Mouse (Mus musculus): ENCODE data around the gene Pibf1. TPM values are rescaled to one million over a fixed set of nuclear protein-coding genes. Genes with fewer than 3 reads are reported as not detected.
A peak's percentile ranks its signal among the peaks of the same experiment; 100 is the strongest.

Pibf1 gene
- polyA plus RNA-seq (2015; fragmentation: Nextera tagmentation; extraction: Ambion mirVana) = 11.9 and 13.6 TPM in 2 replicates

GRCm38 (mm10) chr14:99099267-99099966 is at the start of gene Pibf1, which contains the start of gene Dis3:
TSS of gene Pibf1 (plus strand) at chr14:99099424.
TSS of gene Dis3 (minus strand) at chr14:99099770.
- Histone ChIP-seq H3K4me3 (peak within 1 kb of the TSS; percentile 83), H3K9me3 (replicated peaks) (no peaks in the 10 kb centered on the region), H3K4me1 (replicated peaks) (peaks cover 14% of the 10 kb centered on the region), H3K36me3 (peaks cover 34% of the 10 kb centered on the region; the same call in 1 of the 2 replicates), H3K4me2 (peak within 1 kb of the TSS; percentile 73), H3K27ac (peak within 1 kb of the TSS; percentile 75), H3K27me3 (no peaks in the 10 kb centered on the region), H3K9ac (peak within 1 kb of the TSS; percentile 87)
- peak; percentile 99 for ATAC-seq (replicated peaks; ENCODE audit: insufficient number of reproducible peaks, insufficient read depth, low FRiP score, low read depth)
- under 1% methylated on average over 73 of the region's 73 CpGs for WGBS

DNA sequence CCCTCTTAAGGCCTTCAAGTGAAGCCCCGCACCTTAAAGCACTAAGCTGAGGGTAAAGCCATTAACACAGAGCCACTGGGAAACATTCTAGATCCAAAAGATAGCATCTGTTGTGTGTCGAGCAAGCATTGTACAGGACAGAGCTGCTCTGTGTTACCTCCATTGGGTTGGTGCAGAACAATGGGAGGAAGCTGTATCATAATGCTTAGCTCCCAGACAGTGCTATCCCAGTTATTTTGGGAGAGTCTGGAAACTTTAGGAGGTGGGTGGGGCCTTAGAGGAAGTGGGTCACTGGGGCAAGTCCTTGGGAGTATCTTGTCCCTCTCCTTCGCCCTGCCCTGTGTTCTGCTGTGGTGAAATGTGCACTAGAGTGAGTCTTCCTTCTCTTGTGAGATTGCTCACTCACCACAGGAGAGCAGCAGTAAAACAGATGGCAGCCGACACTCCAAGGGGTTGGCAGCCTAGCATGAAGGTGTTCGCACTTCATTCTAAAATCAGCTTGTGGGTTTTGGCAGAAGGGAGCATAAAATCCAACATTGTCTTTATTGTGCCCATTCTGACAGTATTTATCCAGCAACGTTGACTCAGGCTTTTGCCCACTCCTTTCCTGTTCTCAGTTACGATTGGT is 40.2 kb upstream of the Pibf1 start:
- peaks cover 44% of the 10 kb centered on the region for H3K36me3 ChIP-seq
- no peak overlapping the region for H3K9ac ChIP-seq
- no peaks in the 10 kb centered on the region for H3K9me3 ChIP-seq (replicated peaks)
- 0 out of 2 replicates have a peak, but pooled peaks have one; percentile 60 for ATAC-seq (replicated peaks; ENCODE audit: insufficient number of reproducible peaks, insufficient read depth, low FRiP score, low read depth)
- H3K27me3 ChIP-seq = no peaks in the 10 kb centered on the region
- H3K4me3 ChIP-seq = no peak overlapping the region
- H3K27ac ChIP-seq = no peak overlapping the region
- no peaks in the 10 kb centered on the region for H3K4me1 ChIP-seq (replicated peaks)
- 72% methylated on average over 7 of the region's 7 CpGs for WGBS
- no peak overlapping the region for H3K4me2 ChIP-seq

DNA sequence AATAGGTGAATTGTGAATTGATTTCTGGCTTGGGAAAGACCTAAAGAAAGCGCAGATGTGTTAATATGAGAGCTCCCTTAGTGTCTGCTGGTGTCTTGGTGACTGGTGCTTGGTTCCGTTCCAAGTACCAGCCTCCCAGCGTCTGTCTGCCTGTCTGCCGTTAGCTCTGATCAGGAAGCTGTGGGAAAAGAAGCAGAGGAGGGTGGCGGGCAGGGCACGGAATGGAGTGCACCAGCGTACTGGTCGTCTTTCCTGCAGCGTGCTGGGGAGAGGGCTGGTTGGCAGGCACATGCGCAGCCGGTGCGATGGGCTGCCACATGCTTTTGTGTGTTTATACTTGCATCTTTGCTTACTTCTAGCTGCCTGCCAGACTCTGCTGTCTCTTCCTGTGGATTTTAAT is 38.6 kb upstream of the Pibf1 start:
- Histone ChIP-seq H3K9ac (no peak overlapping the region), H3K4me3 (no peak overlapping the region), H3K4me1 (replicated peaks) (no peaks in the 10 kb centered on the region), H3K4me2 (no peak overlapping the region), H3K9me3 (replicated peaks) (no peaks in the 10 kb centered on the region), H3K27ac (no peak overlapping the region), H3K36me3 (peaks cover 51% of the 10 kb centered on the region), H3K27me3 (no peaks in the 10 kb centered on the region)
- WGBS = 83% methylated on average over 12 of the region's 12 CpGs
- no peak for ATAC-seq (replicated peaks; ENCODE audit: insufficient number of reproducible peaks, insufficient read depth, low FRiP score, low read depth)

DNA sequence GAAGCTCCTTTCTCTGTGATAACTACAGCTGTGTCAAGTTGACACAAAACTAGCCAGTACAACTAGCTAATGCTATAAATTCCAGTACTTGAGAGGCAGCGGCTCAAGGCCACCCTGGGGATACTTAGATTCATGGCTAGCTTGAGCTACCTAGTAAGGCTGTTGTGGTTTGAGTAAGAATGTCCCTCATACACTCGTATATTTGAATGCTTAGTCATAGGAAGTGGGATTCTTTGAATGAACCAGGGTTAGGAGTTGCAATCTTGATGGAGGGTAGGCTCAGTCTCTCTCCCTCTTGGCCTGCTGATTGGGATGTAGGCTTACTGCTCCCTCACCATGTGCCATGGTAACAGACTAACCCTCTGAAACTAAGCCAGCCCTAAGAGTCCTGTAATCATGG is 36.1 kb upstream of the Pibf1 start:
- WGBS = 95% methylated on average over 2 of the region's 2 CpGs

DNA sequence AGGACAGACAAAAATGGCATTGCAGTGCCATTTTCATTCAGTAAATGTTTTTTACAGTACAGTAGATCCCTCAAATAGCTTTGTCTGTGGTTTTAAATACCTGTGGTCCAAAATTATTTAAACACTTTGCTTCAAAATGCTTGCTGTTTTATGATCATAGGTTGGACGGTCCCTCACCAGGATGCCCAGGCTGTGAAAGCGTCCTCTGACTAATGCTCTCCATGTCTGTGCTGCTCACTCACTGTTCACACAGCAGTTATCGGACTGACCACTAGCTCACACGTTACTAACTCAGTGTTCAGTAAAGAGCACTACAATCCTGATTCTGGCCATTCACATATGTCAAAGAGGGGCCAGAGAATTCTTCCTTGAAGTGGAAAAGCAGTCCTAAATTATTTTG is 28.1 kb upstream of the Pibf1 start:
- no peak overlapping the region for H3K4me3 ChIP-seq
- H3K27ac ChIP-seq = no peak overlapping the region
- H3K9ac ChIP-seq = no peak overlapping the region
- 91% methylated on average over 4 of the region's 4 CpGs for WGBS
- no peaks in the 10 kb centered on the region for H3K9me3 ChIP-seq (replicated peaks)
- H3K27me3 ChIP-seq = no peaks in the 10 kb centered on the region
- H3K36me3 ChIP-seq = peaks cover 47% of the 10 kb centered on the region
- no peaks in the 10 kb centered on the region for H3K4me1 ChIP-seq (replicated peaks)
- no peak overlapping the region for H3K4me2 ChIP-seq
- ATAC-seq (replicated peaks; ENCODE audit: insufficient number of reproducible peaks, insufficient read depth, low FRiP score, low read depth) = no peak

More for the DNA sequence above, 36.1 kb upstream of the Pibf1 start:
- peaks cover 54% of the 10 kb centered on the region for H3K36me3 ChIP-seq
- no peaks in the 10 kb centered on the region for H3K4me1 ChIP-seq (replicated peaks)
- H3K9me3 ChIP-seq (replicated peaks) = no peaks in the 10 kb centered on the region
- H3K4me3 ChIP-seq = no peak overlapping the region
- no peak for ATAC-seq (replicated peaks; ENCODE audit: insufficient number of reproducible peaks, insufficient read depth, low FRiP score, low read depth)
- H3K9ac ChIP-seq = no peak overlapping the region
- H3K27ac ChIP-seq = no peak overlapping the region
- H3K27me3 ChIP-seq = no peaks in the 10 kb centered on the region
- no peak overlapping the region for H3K4me2 ChIP-seq

- H3K27ac ChIP-seq = no peak overlapping the region
- 95% methylated on average over 7 of the region's 7 CpGs for WGBS
- no peak for ATAC-seq (replicated peaks; ENCODE audit: insufficient number of reproducible peaks, insufficient read depth, low FRiP score, low read depth)
- no peak overlapping the region for H3K4me2 ChIP-seq
- peaks cover 50% of the 10 kb centered on the region for H3K36me3 ChIP-seq
- no peak overlapping the region for H3K4me3 ChIP-seq
- no peaks in the 10 kb centered on the region for H3K4me1 ChIP-seq (replicated peaks)
- no peaks in the 10 kb centered on the region for H3K27me3 ChIP-seq
- H3K9ac ChIP-seq = no peak overlapping the region
- no peaks in the 10 kb centered on the region for H3K9me3 ChIP-seq (replicated peaks)
Measured at GRCm38 (mm10) chr14:99088947-99089346, 10.3 kb upstream of the Pibf1 start.

GRCm38 (mm10) chr14:99099967-99100587 is 853 bp downstream of the Pibf1 start:
- Histone ChIP-seq H3K4me3 (peak overlapping the region; percentile 83), H3K27me3 (no peaks in the 10 kb centered on the region), H3K9ac (peak overlapping the region; percentile 68), H3K36me3 (peaks cover 34% of the 10 kb centered on the region; the same call in 1 of the 2 replicates), H3K27ac (peak overlapping the region; percentile 42), H3K4me1 (replicated peaks) (peaks cover 14% of the 10 kb centered on the region), H3K4me2 (peak overlapping the region; percentile 73), H3K9me3 (replicated peaks) (no peaks in the 10 kb centered on the region)
- 5% methylated on average over 20 of the region's 20 CpGs for WGBS
- no peak for ATAC-seq (replicated peaks; ENCODE audit: insufficient number of reproducible peaks, insufficient read depth, low FRiP score, low read depth)

- Histone ChIP-seq H3K27ac (no peak overlapping the region), H3K4me2 (no peak overlapping the region), H3K4me1 (replicated peaks) (peaks cover 14% of the 10 kb centered on the region), H3K9me3 (replicated peaks) (no peaks in the 10 kb centered on the region), H3K9ac (no peak overlapping the region), H3K36me3 (peaks cover 20% of the 10 kb centered on the region; the same call in 1 of the 2 replicates), H3K27me3 (no peaks in the 10 kb centered on the region), H3K4me3 (no peak overlapping the region)
- ATAC-seq (replicated peaks; ENCODE audit: insufficient number of reproducible peaks, insufficient read depth, low FRiP score, low read depth) = no peak
- WGBS = 87% methylated on average over 4 of the region's 4 CpGs
Measured at GRCm38 (mm10) chr14:99103050-99103449, 3.8 kb downstream of the Pibf1 start.

DNA sequence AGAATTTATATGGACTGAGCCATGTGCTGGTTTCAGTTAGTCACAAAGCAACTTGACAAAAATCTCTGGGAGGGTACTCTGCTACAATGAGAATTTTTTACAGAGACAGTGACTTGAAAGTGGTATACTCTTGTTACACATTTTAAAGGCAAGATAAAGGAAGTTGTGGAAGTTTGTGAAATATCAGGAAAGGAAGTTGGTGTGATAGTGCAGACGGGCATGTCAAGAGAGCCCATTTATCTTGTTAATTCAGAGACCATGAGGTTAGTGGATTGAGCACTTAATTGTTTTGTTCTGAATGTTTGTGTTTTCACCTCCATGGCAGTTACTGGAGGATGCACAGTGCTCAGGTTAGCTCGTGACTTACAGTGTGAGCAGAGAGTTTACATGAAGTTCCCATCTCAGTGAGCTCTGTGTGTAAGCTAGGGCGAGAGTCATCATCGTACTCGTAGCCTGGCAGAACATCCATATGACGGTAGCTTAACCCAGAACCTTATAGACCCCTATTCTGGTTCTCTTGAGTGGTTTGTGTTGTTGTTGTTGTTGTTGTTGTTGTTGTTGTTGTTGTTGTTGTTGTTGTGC is 5.4 kb downstream of the Pibf1 start:
- Histone ChIP-seq H3K27ac (no peak overlapping the region), H3K9ac (no peak overlapping the region), H3K9me3 (replicated peaks) (no peaks in the 10 kb centered on the region), H3K4me3 (no peak overlapping the region), H3K4me2 (no peak overlapping the region), H3K27me3 (no peaks in the 10 kb centered on the region), H3K36me3 (peaks cover 26% of the 10 kb centered on the region), H3K4me1 (replicated peaks) (peaks cover 6% of the 10 kb centered on the region; the same call in 1 of the 2 replicates)
- WGBS = 90% methylated on average over 6 of the region's 6 CpGs
- ATAC-seq (replicated peaks; ENCODE audit: insufficient number of reproducible peaks, insufficient read depth, low FRiP score, low read depth) = no peak

- H3K9me3 ChIP-seq (replicated peaks) = no peaks in the 10 kb centered on the region
- H3K4me3 ChIP-seq = no peak overlapping the region
- H3K4me1 ChIP-seq (replicated peaks) = no peaks in the 10 kb centered on the region
- H3K27me3 ChIP-seq = no peaks in the 10 kb centered on the region
- ATAC-seq (replicated peaks; ENCODE audit: insufficient number of reproducible peaks, insufficient read depth, low FRiP score, low read depth) = no peak
- no peak overlapping the region for H3K4me2 ChIP-seq
- 85% methylated on average over 2 of the region's 2 CpGs for WGBS
- H3K27ac ChIP-seq = no peak overlapping the region
- no peak overlapping the region for H3K9ac ChIP-seq
- peaks cover 32% of the 10 kb centered on the region for H3K36me3 ChIP-seq
Measured at GRCm38 (mm10) chr14:99106671-99107070, 7.4 kb downstream of the Pibf1 start.

DNA sequence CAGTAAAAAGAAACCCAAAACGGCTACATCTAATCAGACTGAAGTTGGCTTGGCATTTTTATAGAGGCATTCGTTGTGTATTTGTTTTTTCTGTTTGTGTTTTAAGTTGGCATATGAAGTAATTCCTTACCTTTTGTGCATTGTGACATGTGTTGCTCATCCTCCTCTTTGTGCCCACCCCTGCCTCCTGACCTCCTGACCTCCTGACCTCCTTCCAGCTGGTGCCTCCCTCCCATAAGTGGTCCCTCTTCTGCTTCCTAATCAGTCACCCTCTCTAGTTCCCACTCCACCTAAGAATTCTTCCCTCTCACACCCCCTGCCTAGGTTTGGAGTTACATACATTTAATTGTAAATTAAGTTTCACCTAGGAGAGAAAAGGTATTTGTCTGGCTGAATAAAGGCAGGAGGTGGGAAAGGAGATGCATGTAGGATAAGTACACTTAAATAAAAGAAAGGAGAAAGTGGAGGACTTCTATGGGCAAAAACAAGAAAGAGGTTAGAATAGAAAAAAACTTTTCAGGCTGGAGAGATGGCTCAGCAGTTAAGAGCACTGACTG is 8.5 kb downstream of the Pibf1 start:
- ATAC-seq (replicated peaks; ENCODE audit: insufficient number of reproducible peaks, insufficient read depth, low FRiP score, low read depth) = no peak
- H3K27ac ChIP-seq = no peak overlapping the region
- H3K4me2 ChIP-seq = no peak overlapping the region
- no peak overlapping the region for H3K4me3 ChIP-seq
- H3K27me3 ChIP-seq = no peaks in the 10 kb centered on the region
- H3K36me3 ChIP-seq = peaks cover 32% of the 10 kb centered on the region
- H3K9ac ChIP-seq = no peak overlapping the region
- WGBS = 77% methylated on average over 2 of the region's 2 CpGs
- H3K9me3 ChIP-seq (replicated peaks) = no peaks in the 10 kb centered on the region
- no peaks in the 10 kb centered on the region for H3K4me1 ChIP-seq (replicated peaks)

All from heart, embryonic 15.5 days (tissue).